7 mouse cellular contexts compared by ENCODE assay signal in genomic region chr5:37717384-37717963, GRCm38 (mm10). TPM values are rescaled to one million over a fixed set of nuclear protein-coding genes. Genes with fewer than 3 reads are reported as not detected.
DNase-seq lines count a peak whose midpoint lies in the region; ATAC-seq lines count a peak whose summit lies in the region.

No protein-coding gene starts in this region.

- peak overlapping the region; percentile 55 for H3K4me3 ChIP-seq in heart, embryonic 10.5 days
- H3K4me3 ChIP-seq in kidney, embryonic 15.5 days (replicated peaks): peak overlapping the region; percentile 47
- H3K4me3 ChIP-seq in neural tube, embryonic 11.5 days (ENCODE audit: low read depth, low read length): peak overlapping the region; percentile 39

- ATAC-seq in kidney, embryonic 15.5 days (replicated peaks; ENCODE audit: low FRiP score): peak; percentile 70
- peak; percentile 52 for ATAC-seq in neural tube, embryonic 11.5 days (ENCODE audit: insufficient read depth, low FRiP score, low TSS enrichment)
- ATAC-seq in megakaryocyte progenitor cell, adult 5-6 weeks (replicated peaks; ENCODE audit: poor library complexity): no peak

- 0 out of 2 replicates have a peak overlapping the region, but pooled peaks have one; percentile 29 for H3K9ac ChIP-seq in kidney, embryonic 15.5 days
- peak overlapping the region; percentile 51 for H3K9ac ChIP-seq in neural tube, embryonic 11.5 days (ENCODE audit: low read length)

- no peaks in the 10 kb centered on the region for H3K9me3 ChIP-seq in heart, embryonic 10.5 days
- H3K9me3 ChIP-seq in kidney, embryonic 15.5 days (replicated peaks): no peaks in the 10 kb centered on the region
- H3K9me3 ChIP-seq in neural tube, embryonic 11.5 days (ENCODE audit: control insufficient read depth, low read length): no peaks in the 10 kb centered on the region

- WGBS in heart, embryonic 10.5 days: 0% methylated on average over 14 of the region's 14 CpGs
- under 1% methylated on average over 14 of the region's 14 CpGs for WGBS in kidney, embryonic 15.5 days
- WGBS in neural tube, embryonic 11.5 days: 2% methylated on average over 14 of the region's 14 CpGs

- no peaks in the 10 kb centered on the region for H3K36me3 ChIP-seq in heart, embryonic 10.5 days
- no peaks in the 10 kb centered on the region for H3K36me3 ChIP-seq in kidney, embryonic 15.5 days
- no peaks in the 10 kb centered on the region for H3K36me3 ChIP-seq in neural tube, embryonic 11.5 days (ENCODE audit: control insufficient read depth, insufficient read depth, low read length)

- peak; percentile 23 for DNase-seq in adipocyte (ENCODE audit: low spot score)
- peak; percentile 52 to 65 for DNase-seq in cerebellum, postnatal 4 days (ENCODE audit: low spot score in 2 of 2)
- DNase-seq in heart, embryonic 10.5 days (ENCODE audit: low spot score): peak; percentile 83
- peak; percentile 46 for DNase-seq in liver
- DNase-seq in neural tube, embryonic 11.5 days (ENCODE audit: low spot score): peak; percentile 72

- no peak overlapping the region for H3K27ac ChIP-seq in heart, embryonic 10.5 days
- H3K27ac ChIP-seq in kidney, embryonic 15.5 days: no peak overlapping the region
- 0 out of 2 replicates have a peak overlapping the region, but pooled peaks have one; percentile 27 for H3K27ac ChIP-seq in neural tube, embryonic 11.5 days (ENCODE audit: low read depth, low read length)

- peaks cover 15% of the 10 kb centered on the region for H3K4me1 ChIP-seq in heart, embryonic 10.5 days
- H3K4me1 ChIP-seq in kidney, embryonic 15.5 days: peaks cover 18% of the 10 kb centered on the region
- H3K4me1 ChIP-seq in neural tube, embryonic 11.5 days (ENCODE audit: control insufficient read depth, insufficient read depth, low read length): 0 out of 2 replicates have a peak, but pooled peaks cover 2% of the 10 kb centered on the region

- H3K4me2 ChIP-seq in kidney, embryonic 15.5 days: peak overlapping the region; percentile 83
- H3K4me2 ChIP-seq in neural tube, embryonic 11.5 days (ENCODE audit: low read depth): peak overlapping the region; percentile 79

- peaks cover 48% of the 10 kb centered on the region for H3K27me3 ChIP-seq in heart, embryonic 10.5 days (ENCODE audit: insufficient read depth, poor library complexity, severe bottlenecking)
- H3K27me3 ChIP-seq in kidney, embryonic 15.5 days: peaks cover 54% of the 10 kb centered on the region
- H3K27me3 ChIP-seq in neural tube, embryonic 11.5 days (ENCODE audit: control insufficient read depth, insufficient read depth, low read length): no peaks in the 10 kb centered on the region; the same call in 1 of the 2 replicates

RNA-seq across cellular contexts. Expression of gene Stk32b, which starts 0.5 kb away (rescaled TPM):
- 0.30 and 0.51 TPM in 2 replicates for polyA plus RNA-seq in heart, embryonic 10.5 days (2016; fragmentation: Nextera tagmentation; extraction: Ambion mirVana)
- polyA plus RNA-seq in kidney, embryonic 15.5 days (2015; fragmentation: Nextera tagmentation; extraction: Ambion mirVana): 2.9 and 3.4 TPM in 2 replicates
- polyA plus RNA-seq in neural tube, embryonic 11.5 days (2014; fragmentation: Nextera tagmentation; extraction: Ambion mirVana): 10.2 and 11.6 TPM in 2 replicates
- total RNA-seq in megakaryocyte progenitor cell, adult 5-6 weeks (2015): not detected in 2 replicates
- not detected in 2 replicates for total RNA-seq in megakaryocyte progenitor cell, adult 5-6 weeks (2017)

RNA-seq across cellular contexts. Expression of gene Cytl1, which starts 17.8 kb away (rescaled TPM):
- 2.4 and 3.0 TPM in 2 replicates for polyA plus RNA-seq in heart, embryonic 10.5 days (2016; fragmentation: Nextera tagmentation; extraction: Ambion mirVana)
- 0.43 and 1.6 TPM in 2 replicates for polyA plus RNA-seq in kidney, embryonic 15.5 days (2015; fragmentation: Nextera tagmentation; extraction: Ambion mirVana)
- 1.3 and 1.8 TPM in 2 replicates for polyA plus RNA-seq in neural tube, embryonic 11.5 days (2014; fragmentation: Nextera tagmentation; extraction: Ambion mirVana)
- not detected in 2 replicates for total RNA-seq in megakaryocyte progenitor cell, adult 5-6 weeks (2015)
- not detected in 2 replicates for total RNA-seq in megakaryocyte progenitor cell, adult 5-6 weeks (2017)

Comparison
In these comparisons a context has a peak if more than half of its experiments do, and no peak if none do; other contexts are left out.
1. DNase-seq: peak in every context shown above with its lines; median percentile 83 in heart, embryonic 10.5 days; 72 in neural tube, embryonic 11.5 days; 58 in cerebellum, postnatal 4 days; 46 in liver; 23 in adipocyte.